Mouse (Mus musculus): ENCODE measurements around the gene 4933409G03Rik. TPM values are rescaled to one million over a fixed set of nuclear protein-coding genes. Genes with fewer than 3 reads are reported as not detected.

Gene 4933409G03Rik
- polyA plus RNA-seq (2017; shearing (Covaris generic)): not detected

DNA sequence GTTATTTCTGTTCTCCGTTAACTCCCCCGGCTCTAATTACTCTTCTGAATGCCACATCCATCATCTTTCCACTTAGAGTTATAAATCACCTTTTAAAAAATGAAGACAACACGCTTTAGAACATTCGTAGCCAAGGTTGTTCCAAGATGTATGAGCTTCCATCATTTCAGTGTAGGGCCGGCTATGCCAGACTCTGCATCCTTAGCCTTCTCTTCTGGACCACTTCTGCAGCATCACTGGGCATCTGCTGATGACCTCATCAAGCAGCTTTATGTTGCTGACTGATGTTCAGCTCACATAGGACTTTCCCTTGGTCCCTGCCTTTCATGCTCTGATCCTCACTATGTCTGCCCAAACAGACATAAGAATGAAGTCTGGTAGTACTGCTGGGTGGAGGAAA is at the start of gene 4933409G03Rik:
Gene 4933409G03Rik, plus strand, starts transcription at position 301 of the 400 bp plus-strand sequence.

GRCm38 (mm10) chr2:68656186-68656585 is 74.0 kb downstream of the 4933409G03Rik start, which contains the start of gene 4932414N04Rik:
4932414N04Rik (plus strand) TSS chr2:68656486.

Other genes starting within 250 kb of the 4933409G03Rik start
- gene Stk39, start 110.1 kb upstream of the 4933409G03Rik start, polyA plus RNA-seq (2017; shearing (Covaris generic)): 10 to 100 TPM; 56.0 to 62.7 TPM
- under 1 TPM in 1 of 2 experiments, not detected in 1; 0.18 TPM for gene 4932414N04Rik, start 74.1 kb downstream of the 4933409G03Rik start, polyA plus RNA-seq (2017; shearing (Covaris generic))

Measured in inflammation-experienced regulatory T-cells (primary cell).